Mouse (Mus musculus): ENCODE results near the gene Vps13d. TPM values are rescaled to one million over a fixed set of nuclear protein-coding genes. Genes with fewer than 3 reads are reported as not detected.

The Vps13d gene
- total RNA-seq, 1 experiment from 2014 or later, result 41.1 TPM

DNA sequence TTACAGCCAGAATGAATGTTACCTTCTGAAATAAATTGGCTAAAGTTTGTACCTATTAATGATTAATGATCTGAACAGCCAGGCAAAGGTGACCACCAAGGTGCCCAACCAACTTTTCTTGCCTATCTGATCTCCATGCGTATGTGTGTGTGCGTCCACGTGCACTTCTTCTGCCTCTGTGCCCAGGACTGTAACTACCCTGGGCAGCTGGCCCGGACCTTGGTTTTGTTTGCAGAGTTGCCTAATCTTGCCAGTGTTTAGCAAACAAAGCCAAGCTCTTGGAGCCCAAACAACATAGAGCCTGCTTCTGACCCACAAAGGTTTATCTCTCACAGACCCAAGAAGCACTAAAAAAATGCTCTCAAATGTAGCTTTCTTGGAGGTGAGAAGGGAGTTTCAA, 237.6 kb downstream of the Vps13d start:
- no peak for ATAC-seq (replicated peaks in 1 of 2; ENCODE audit: insufficient read depth in 1 of 2, low FRiP score in 2 of 2, low TSS enrichment in 1 of 2, low read depth in 1 of 2, poor library complexity in 2 of 2, severe bottlenecking in 2 of 2)

DNA sequence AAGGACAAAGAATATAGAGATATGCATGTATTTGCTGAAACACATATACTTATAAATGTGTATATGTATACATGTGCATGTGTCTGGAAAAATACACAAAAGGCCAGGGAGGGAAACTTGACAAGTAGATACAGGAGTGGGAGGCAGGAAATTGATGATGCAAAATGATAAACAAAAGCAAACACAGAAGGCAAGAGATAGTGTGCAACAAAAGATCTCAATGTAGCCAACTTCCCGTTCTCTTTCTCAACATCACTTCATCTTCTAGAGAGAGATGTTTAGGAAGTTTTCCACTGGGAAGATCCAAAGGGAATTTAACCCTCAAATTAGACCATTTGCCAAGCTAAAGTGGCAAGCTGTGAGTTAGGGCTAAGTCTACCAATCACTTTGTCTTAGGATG, 238.5 kb downstream of the Vps13d start:
- ATAC-seq (replicated peaks in 1 of 2; ENCODE audit: insufficient read depth in 1 of 2, low FRiP score in 2 of 2, low TSS enrichment in 1 of 2, low read depth in 1 of 2, poor library complexity in 2 of 2, severe bottlenecking in 2 of 2), result no peak

DNA sequence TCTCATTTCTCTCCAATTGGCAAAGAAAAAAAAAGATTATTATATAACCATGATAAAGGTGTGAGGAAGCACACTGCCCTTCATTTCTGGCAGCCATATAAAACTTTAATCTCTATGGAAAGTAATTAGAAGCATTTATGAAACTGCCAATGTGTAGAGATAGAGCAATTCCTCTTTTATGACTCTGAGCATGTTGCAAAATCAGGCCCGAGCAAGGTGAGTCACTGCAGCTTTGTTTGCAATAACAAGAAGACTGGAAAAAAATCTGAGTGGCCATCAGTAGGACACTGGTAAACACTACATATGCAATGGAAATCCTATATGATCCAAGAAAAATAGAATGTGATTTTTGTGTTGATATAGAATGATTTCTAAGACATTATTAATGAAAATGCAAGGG, 238.9 kb downstream of the Vps13d start:
- peak in 1 of 2 experiments; percentile 36; a peak in 1 of 4 replicates for ATAC-seq (replicated peaks in 1 of 2; ENCODE audit: insufficient read depth in 1 of 2, low FRiP score in 2 of 2, low TSS enrichment in 1 of 2, low read depth in 1 of 2, poor library complexity in 2 of 2, severe bottlenecking in 2 of 2)

DNA sequence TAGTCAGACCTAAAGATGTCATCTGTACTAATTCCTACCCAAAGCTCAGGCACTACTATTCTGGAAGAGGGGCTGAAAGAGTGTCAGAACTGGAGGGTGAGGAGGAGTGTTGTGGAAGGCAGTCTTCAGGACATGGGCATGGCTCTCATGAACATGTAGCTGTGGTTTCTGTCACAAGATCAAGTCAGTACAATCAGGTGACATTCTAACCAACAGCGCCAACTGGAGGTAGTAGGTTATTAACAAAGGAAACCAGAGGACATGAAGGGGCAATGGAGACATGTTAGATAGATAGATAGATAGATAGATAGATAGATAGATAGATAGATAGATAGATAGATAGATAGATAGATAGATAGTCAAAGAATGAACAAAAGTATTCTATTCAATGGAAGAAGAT, 241.4 kb downstream of the Vps13d start:
- no peak for ATAC-seq (replicated peaks in 1 of 2; ENCODE audit: insufficient read depth in 1 of 2, low FRiP score in 2 of 2, low TSS enrichment in 1 of 2, low read depth in 1 of 2, poor library complexity in 2 of 2, severe bottlenecking in 2 of 2)

DNA sequence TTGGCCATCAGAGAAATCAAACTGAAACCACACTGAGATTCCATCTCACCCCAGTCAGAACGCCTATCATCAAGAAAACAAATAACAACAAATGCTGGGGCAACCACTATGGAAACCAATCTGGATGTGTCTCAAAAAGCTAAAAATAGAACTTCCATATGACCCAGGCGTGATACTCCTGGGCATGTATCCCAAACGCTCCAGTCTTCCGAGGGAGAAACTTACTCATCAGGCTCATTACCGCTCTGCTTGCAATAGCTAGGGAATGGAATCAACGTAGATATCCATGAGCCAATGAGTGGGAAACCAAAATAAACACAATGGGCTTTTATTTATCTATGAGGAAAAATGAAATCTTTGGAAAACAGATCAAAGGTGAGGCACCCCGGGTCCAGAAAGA, 242.9 kb downstream of the Vps13d start:
- ATAC-seq (replicated peaks in 1 of 2; ENCODE audit: insufficient read depth in 1 of 2, low FRiP score in 2 of 2, low TSS enrichment in 1 of 2, low read depth in 1 of 2, poor library complexity in 2 of 2, severe bottlenecking in 2 of 2), result no peak

DNA sequence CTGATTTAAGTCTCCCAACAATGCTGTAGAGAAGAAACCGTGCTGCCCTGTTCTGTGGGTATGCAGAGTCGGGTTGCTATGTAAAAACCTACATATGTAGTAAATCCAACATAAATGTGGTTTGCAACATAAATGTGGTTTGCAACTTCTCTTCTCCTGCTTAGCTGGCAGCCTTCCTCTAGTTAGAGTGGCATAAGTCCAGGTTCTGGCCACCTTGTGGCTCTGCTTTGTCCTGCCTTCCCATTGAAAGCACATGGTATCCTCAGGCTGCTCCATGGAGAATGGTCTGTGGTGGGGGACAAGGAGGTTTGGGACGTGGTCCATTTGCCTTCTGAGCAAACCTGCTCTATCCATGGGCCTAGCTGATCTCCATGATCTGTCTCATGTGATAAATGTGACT, 243.9 kb downstream of the Vps13d start:
- ATAC-seq (replicated peaks in 1 of 2; ENCODE audit: insufficient read depth in 1 of 2, low FRiP score in 2 of 2, low TSS enrichment in 1 of 2, low read depth in 1 of 2, poor library complexity in 2 of 2, severe bottlenecking in 2 of 2), result no peak; a peak in 1 of 4 replicates

DNA sequence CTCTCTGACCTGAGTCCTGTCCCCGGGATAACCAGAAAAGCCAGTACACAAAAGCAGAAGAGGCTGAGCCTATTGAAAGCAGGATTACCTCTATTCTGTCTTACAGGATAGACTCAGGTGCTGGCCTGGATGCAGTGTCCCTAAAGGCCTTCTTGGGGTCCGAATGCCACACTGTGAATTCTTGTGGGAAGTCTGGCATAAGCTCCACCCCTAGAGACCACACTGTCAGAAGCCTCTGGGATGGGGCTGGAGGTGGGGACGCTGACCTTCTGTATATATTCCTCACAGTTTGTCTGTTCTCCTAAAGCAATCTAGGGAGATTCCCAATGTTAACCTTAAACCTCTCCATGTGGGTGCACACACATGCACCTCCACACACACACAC, 244.5 kb downstream of the Vps13d start:
- ATAC-seq (replicated peaks in 1 of 2; ENCODE audit: insufficient read depth in 1 of 2, low FRiP score in 2 of 2, low TSS enrichment in 1 of 2, low read depth in 1 of 2, poor library complexity in 2 of 2, severe bottlenecking in 2 of 2), result no peak

DNA sequence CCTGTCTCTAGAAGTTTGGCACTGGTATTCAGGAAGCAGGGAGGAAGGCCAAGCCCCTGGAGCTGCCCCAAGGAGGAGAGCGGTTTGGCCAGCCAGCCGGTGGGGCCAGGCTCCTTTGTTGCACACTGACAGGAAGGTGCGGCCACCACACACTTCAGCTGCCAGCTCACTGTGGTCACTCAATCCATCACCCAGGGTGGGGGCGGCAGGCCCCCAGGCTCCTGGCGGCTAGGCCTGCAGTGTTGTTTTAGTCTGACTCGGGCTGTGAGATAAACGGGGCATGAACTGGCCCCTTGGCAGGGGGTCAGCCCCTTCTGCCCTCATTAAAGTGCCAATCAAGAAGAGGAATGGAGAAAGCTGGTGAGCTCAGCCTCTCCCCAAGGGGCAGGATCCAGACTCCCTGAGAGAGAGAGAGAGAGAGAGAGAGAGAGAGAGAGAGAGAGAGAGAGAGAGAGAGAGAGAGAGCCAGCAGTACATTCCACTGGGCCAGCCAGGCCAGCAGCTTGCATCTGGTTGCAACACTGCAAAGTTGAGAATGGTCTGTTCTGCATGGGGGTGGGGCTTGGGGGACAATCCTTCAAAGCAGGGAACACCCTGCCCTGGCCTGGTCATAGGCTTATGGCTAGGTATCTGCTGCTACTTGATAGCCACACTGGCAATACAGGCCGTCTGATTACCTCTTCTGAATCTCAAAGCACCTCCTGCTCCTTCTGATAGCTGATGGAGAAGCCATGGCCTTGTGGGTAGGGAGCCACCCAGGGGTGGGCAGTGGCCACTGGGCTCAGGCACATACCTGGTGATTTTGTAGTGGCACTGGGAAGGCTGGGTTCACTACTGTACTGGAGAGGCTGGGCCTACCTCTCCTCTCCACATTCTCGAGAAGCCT, 245.1 kb downstream of the Vps13d start:
- peak; percentile 93 to 96 for ATAC-seq (replicated peaks in 1 of 2; ENCODE audit: insufficient read depth in 1 of 2, low FRiP score in 2 of 2, low TSS enrichment in 1 of 2, low read depth in 1 of 2, poor library complexity in 2 of 2, severe bottlenecking in 2 of 2)

DNA sequence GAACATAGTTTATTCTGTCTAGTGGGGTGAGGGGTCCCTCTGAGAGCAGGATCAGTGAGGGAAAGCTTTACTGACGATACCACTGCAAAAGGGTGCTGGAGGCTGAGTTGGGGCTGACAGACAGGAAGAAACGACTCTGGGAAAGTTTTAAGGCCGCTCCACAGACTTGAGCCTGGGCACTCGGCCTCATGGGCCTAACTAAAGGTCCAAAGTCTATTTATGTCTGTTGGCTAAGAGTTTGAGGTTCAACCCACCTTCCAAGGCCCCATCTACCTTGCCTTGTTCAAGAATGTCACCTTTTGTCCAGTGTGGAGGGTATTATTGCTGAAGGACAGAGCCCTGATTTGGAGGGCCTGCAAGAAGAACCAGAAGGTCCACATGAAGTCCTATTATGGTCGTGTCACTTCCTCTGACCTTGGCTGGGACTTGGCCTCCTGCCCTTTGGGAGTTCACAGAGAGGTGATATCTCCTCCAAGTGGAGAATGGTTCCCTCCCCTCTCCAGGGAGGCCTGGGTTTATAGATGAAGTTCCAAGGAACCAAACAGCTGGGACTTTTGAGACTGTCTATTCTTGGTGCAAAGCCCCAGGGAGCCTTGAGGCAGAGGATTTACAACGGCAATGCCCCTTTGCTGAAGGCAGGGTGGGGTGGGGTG, 246.9 kb downstream of the Vps13d start:
- no peak for ATAC-seq (replicated peaks in 1 of 2; ENCODE audit: insufficient read depth in 1 of 2, low FRiP score in 2 of 2, low TSS enrichment in 1 of 2, low read depth in 1 of 2, poor library complexity in 2 of 2, severe bottlenecking in 2 of 2)

DNA sequence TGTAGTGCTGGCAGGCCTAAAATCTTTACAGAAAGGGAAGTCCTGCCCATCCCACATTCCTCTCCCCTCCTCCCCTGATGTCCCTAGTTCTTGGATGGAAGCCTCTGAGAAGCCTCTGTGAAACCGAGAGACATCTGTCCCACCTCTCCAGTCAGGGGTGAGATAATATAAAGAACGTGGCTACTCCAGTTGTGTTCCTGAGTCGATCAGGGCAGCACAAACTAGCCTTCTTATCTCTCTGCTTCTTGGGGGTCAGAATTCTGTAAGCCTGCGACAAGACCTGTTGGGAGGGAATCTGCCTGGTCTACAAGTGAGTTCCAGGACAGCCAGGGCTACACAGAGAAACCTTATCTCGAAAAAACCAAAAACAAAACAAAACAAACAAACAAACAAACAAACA, 251.5 kb downstream of the Vps13d start:
- ATAC-seq (replicated peaks in 1 of 2; ENCODE audit: insufficient read depth in 1 of 2, low FRiP score in 2 of 2, low TSS enrichment in 1 of 2, low read depth in 1 of 2, poor library complexity in 2 of 2, severe bottlenecking in 2 of 2), result no peak

DNA sequence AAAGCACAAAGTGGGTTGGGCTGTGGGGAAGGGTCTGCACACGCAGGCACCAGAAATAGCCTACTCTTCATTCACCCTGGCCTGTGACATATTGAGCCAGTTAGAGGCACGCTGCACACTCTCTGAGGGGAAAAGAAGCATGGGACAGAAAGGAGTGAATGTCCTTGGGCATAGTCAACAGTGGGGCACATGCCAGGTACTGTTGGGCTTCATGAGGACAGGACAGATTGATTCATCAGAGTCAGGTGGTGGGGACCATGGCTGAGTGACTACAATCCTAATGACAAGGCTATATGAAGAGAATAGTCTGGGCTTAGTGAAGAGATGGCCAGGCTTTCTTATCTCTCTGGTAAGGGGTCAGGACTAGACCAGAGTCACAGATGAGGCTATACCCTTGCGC, 252.4 kb downstream of the Vps13d start:
- no peak for ATAC-seq (replicated peaks in 1 of 2; ENCODE audit: insufficient read depth in 1 of 2, low FRiP score in 2 of 2, low TSS enrichment in 1 of 2, low read depth in 1 of 2, poor library complexity in 2 of 2, severe bottlenecking in 2 of 2)

DNA sequence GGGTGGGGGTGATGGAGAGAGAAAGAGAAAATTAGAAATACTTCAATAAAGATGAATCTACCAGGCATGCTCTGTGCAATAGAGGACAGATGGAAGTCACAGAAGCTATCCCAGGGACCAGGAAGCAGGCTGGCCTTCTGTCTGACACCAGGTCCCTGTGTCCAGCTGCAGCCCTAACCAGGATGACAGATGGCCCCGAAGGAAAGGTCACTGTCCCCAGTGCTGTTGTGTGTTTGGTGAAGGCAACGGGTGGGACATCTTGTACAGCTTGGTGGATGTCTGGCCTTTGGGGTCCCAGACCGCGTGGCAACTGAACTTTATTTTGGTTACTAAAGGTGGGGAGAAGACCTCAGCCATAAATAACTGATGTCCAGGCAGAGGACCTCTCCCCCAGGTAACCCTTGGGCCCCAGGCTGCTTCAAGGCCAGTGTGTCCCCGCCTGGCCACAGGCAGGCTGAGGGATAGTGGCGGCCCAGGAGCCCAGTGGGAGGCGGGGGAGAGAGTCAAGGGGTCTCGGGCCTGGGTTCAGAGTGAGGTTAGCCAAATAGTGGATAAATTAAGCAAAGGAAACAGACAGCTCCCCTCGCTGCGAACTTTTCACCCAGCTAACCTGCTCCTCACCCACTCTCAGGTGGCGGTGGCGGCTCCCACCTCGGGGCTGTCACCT, 253.9 kb downstream of the Vps13d start:
- no peak for ATAC-seq (replicated peaks in 1 of 2; ENCODE audit: insufficient read depth in 1 of 2, low FRiP score in 2 of 2, low TSS enrichment in 1 of 2, low read depth in 1 of 2, poor library complexity in 2 of 2, severe bottlenecking in 2 of 2)

DNA sequence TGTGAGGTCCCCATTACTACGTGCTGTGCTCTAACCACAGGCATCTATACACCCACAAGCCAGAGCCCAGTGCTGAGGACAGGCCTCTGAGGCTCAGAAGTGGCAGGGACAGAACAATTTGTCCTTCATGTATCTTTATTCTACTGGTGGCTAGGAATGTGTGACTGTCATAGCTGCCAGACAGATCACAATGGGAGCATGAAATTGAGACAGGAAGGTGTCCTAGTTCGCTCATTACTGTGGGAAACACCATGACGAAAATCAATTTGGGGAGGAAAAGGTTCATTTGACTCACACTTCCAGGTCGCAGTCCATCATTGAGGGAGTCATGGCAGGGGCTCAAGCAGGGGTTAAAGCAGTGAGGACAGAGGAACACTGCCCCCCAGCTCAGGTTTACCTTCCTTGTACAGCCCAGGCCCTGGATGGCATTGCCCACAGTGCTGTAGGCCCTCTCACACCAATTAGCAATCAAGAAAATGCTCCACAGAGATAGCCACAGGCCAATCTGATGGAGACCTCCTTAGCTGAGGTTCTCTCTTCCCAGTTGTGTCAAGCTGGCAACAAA, 254.9 kb downstream of the Vps13d start:
- ATAC-seq (replicated peaks in 1 of 2; ENCODE audit: insufficient read depth in 1 of 2, low FRiP score in 2 of 2, low TSS enrichment in 1 of 2, low read depth in 1 of 2, poor library complexity in 2 of 2, severe bottlenecking in 2 of 2), result no peak

DNA sequence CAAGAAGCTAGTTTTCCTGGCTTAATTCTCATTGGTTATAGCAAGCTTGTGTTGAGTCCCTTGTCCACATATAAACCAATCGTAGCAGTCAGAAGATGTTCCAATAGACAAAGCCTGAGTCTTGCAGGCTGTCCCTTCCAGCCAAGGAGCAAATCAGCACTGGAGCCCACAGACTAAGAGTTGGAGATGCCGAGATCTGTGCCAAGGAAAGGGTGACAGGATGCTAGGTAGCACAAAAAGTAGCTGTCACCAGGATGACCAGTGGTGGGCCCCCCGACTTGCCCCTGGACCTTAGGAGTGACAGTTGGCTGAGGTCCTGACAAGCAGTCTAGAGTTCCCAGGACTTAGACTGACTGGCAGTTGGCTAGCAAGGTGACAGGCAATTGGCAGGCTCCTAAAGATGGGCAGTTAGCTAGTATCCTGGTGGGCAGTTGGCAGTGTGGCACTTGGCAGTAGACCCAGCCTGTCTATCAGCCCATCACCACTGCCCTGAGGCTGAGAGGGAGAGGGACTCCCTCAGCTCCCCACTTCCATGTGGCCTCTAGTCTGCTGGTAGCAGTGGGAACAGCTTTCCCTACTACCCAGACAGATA, 258.1 kb downstream of the Vps13d start:
- ATAC-seq (replicated peaks in 1 of 2; ENCODE audit: insufficient read depth in 1 of 2, low FRiP score in 2 of 2, low TSS enrichment in 1 of 2, low read depth in 1 of 2, poor library complexity in 2 of 2, severe bottlenecking in 2 of 2), result no peak

DNA sequence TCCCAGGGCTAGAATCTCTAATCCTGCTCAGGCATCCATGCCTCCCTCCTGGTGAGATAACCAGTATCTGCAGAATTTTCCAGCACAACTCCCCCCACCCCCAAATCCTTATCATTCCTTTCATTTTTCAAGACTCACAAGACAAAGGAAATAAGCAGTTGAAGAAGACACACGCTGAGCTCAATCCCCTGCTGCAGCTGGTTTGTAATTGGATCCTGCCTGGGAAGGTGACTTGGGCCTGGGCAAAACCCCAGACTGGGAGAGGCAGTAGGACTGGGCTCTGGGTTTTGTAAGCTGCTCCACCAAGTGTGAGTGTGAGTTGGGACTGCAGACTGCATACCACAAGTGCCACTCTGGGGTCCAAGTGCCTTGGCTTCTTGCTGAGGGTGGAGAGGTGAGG, 260.3 kb downstream of the Vps13d start:
- no peak for ATAC-seq (replicated peaks in 1 of 2; ENCODE audit: insufficient read depth in 1 of 2, low FRiP score in 2 of 2, low TSS enrichment in 1 of 2, low read depth in 1 of 2, poor library complexity in 2 of 2, severe bottlenecking in 2 of 2)

DNA sequence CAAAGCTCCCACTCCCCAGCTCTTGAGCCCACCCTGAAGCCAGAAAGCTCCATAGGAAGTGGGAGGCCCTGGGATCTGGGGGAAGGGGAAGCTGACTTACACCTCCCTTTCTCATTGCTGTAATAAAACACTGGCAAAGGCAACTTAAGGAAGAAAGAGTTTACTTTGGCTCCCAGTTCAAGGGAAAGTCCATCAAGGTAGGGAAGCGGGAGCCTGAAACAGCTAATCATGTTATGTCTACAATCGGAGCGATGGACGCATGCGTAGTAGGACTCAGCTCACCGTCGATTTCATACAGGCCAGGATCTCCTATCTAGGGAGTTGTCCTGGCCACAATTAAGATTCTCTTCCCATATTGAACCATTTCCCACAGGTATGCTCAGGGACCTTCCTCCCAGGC, 263.6 kb downstream of the Vps13d start:
- no peak for ATAC-seq (replicated peaks in 1 of 2; ENCODE audit: insufficient read depth in 1 of 2, low FRiP score in 2 of 2, low TSS enrichment in 1 of 2, low read depth in 1 of 2, poor library complexity in 2 of 2, severe bottlenecking in 2 of 2)

DNA sequence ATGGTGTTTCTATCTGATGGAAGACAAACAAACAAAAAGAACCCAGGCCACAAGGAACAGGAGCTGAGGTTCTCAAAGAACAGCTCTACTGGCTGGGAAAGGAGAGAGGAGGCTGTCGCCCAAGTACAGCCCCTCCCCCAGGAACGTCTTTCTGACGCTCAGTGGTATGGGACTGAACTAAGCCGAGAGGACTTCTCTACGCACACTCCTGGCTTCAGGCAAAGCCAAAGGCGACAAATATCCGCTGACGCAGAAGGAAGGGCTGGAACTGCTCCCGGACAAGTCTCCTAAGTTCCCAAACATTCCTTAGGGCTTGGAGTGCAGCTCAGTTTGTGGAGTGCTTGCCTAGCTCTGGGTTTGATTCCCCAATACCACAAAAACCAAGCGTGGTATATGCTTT, 264.4 kb downstream of the Vps13d start:
- ATAC-seq (replicated peaks in 1 of 2; ENCODE audit: insufficient read depth in 1 of 2, low FRiP score in 2 of 2, low TSS enrichment in 1 of 2, low read depth in 1 of 2, poor library complexity in 2 of 2, severe bottlenecking in 2 of 2), result peak in 1 of 2 experiments; percentile 47; a peak in 1 of 4 replicates

DNA sequence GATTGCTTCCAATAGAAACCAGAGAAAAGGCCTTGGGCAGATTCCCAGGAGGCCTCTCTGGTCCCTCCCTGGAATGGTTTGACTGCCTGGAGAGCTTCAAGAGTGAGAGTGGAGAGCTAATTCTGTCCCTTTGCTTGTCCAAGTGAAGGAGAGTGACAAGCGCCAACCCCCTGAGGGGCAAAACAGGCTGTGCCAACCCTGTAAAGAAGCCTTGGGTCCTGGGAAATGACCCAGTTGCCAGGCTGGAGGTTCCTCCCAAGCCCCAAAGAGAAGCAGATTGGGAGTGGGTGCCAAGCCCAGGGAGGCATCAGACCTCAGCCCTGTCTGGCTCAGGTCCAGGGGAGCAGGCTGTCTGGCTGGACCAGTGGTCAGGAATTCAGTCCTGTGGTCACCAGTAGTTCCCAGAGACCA, 265.0 kb downstream of the Vps13d start:
- ATAC-seq (replicated peaks in 1 of 2; ENCODE audit: insufficient read depth in 1 of 2, low FRiP score in 2 of 2, low TSS enrichment in 1 of 2, low read depth in 1 of 2, poor library complexity in 2 of 2, severe bottlenecking in 2 of 2), result peak; percentile 9 to 15; a peak in 1 of 4 replicates

Measured in hematopoietic stem cell, adult 5-6 weeks (primary cell).